Mouse (Mus musculus): ENCODE results near the gene Bmp6.

DNA sequence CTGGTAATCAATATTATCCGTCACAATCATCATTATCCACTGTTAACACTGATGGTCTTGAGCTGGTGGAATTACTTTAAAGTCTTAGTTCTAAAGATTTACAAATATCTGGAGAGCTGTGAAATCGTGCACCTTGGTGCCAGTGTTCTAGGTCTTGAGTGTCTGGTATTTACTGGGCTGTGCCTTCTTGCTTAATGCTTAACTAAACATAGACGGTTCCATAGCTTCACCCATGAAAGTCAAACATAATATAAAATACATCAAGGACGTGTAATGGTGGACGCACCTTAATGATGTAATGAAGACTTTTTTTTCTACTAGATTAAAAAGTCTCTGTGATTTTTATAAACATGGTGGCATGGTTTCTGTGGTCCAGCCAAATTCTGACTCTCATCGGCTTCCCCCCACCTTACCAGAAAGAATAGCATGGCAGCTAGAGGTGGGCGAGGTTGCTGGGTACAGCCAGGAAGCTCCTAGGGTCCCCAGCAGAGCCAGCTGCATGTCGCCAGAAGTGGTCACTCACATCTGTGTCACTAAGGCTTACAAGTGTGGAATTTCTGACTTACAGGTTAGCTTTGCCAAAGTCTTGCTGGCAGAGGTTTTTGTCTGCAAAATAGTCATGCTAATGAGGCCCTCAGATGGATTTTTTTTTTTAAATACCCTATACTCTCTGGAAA is 200.0 kb downstream of the Bmp6 start:
- TF ChIP-seq CTCF (IDR thresholded peaks at IDR 0.05; ENCODE audit: control insufficient read depth, insufficient read depth, insufficient replicate concordance, low read depth, low read length) (no peak), POLR2A (IDR thresholded peaks at IDR 0.05; ENCODE audit: control insufficient read depth, low read depth, low read length) (no peak)

Data from testis, adult 2 months (tissue).